Mouse (Mus musculus) erythroblast, adult 5-6 weeks (primary cell): ENCODE measurements around the gene Kdm6a. TPM values are rescaled to one million over a fixed set of nuclear protein-coding genes. Genes with fewer than 3 reads are reported as not detected.

ENCODE experiments used
- ATAC-seq: replicated peaks from 2 replicates; pipeline ENCODE4 v1.8.0; 2016; ENCODE audit warnings: moderate number of reproducible peaks, mild to moderate bottlenecking, moderate TSS enrichment, inconsistent platforms; ENCODE audit not compliant: poor library complexity, low FRiP score, severe bottlenecking
- total RNA-seq, 2 experiments: library from RNA; stranded (forward) in 1 of 2; stranded (reverse) in 1 of 2; fragments of 150-400 nt in 1 of 2; fragments of 200-764, 138-1000 nt in 1 of 2; gene quantifications; 2 replicates each; pipeline versions ENCODE4 v1.2.3 to v1.2.4; 2015 to 2017; ENCODE audit warnings: low replicate concordance in 2 of 2

Gene Kdm6a
- total RNA-seq (2015; ENCODE audit: low replicate concordance) (113 and 134 TPM in 2 replicates), total RNA-seq (2017; ENCODE audit: low replicate concordance) (170 and 175 TPM in 2 replicates)

GRCm38 (mm10) chrX:18162192-18162857, at the start of gene Kdm6a:
Gene Kdm6a, plus strand, starts transcription at chrX:18162575.
- ATAC-seq = peak; percentile 93

GRCm38 (mm10) chrX:18145557-18145956, 16.8 kb upstream of the Kdm6a start, which contains the start of gene Dusp21:
Gene Dusp21, plus strand, starts transcription at chrX:18145857.
- no peak for ATAC-seq

GRCm38 (mm10) chrX:18160734-18161442, 1.5 kb upstream of the Kdm6a start:
- ATAC-seq = no peak

GRCm38 (mm10) chrX:18161796-18162191, 581 bp upstream of the Kdm6a start:
- peak; percentile 27; the same call in 1 of the 2 replicates for ATAC-seq

GRCm38 (mm10) chrX:18162861-18163731, 721 bp downstream of the Kdm6a start:
- ATAC-seq = peak; percentile 15; the same call in 1 of the 2 replicates

GRCm38 (mm10) chrX:18163917-18164624, 1.7 kb downstream of the Kdm6a start:
- peak; percentile 54 for ATAC-seq

GRCm38 (mm10) chrX:18165121-18165520, 2.7 kb downstream of the Kdm6a start:
- ATAC-seq = no peak

GRCm38 (mm10) chrX:18166961-18167360, 4.6 kb downstream of the Kdm6a start:
- ATAC-seq = no peak

- ATAC-seq = no peak
Observed at GRCm38 (mm10) chrX:18168940-18169339, 6.6 kb downstream of the Kdm6a start.

- no peak for ATAC-seq
Observed at GRCm38 (mm10) chrX:18174831-18175230, 12.5 kb downstream of the Kdm6a start.

- no peak for ATAC-seq
Observed at GRCm38 (mm10) chrX:18177803-18178202, 15.4 kb downstream of the Kdm6a start.

GRCm38 (mm10) chrX:18179492-18179891, 17.1 kb downstream of the Kdm6a start:
- ATAC-seq = no peak

GRCm38 (mm10) chrX:18187203-18187602, 24.8 kb downstream of the Kdm6a start:
- ATAC-seq = no peak

GRCm38 (mm10) chrX:18188293-18188692, 25.9 kb downstream of the Kdm6a start:
- ATAC-seq = no peak

- ATAC-seq = no peak
Observed at GRCm38 (mm10) chrX:18239572-18239971, 77.2 kb downstream of the Kdm6a start.

GRCm38 (mm10) chrX:18250621-18251020, 88.2 kb downstream of the Kdm6a start:
- ATAC-seq = no peak

GRCm38 (mm10) chrX:18254767-18255166, 92.4 kb downstream of the Kdm6a start:
- peak; percentile 88 for ATAC-seq

- no peak for ATAC-seq
Observed at GRCm38 (mm10) chrX:18258238-18258809, 95.9 kb downstream of the Kdm6a start.

- no peak for ATAC-seq
Observed at GRCm38 (mm10) chrX:18278561-18278960, 116.2 kb downstream of the Kdm6a start.
